Mouse (Mus musculus): ENCODE data around the gene Acvrl1.

- TF ChIP-seq CTCF (IDR thresholded peaks at IDR 0.05; ENCODE audit: control insufficient read depth, insufficient read depth, insufficient replicate concordance, low read depth, low read length): no peak
- TF ChIP-seq POLR2A (IDR thresholded peaks at IDR 0.05; ENCODE audit: control insufficient read depth, low read depth, low read length): no peak
Measured at GRCm38 (mm10) chr15:101080031-101080520, 48.2 kb upstream of the Acvrl1 start.

Measured in testis, adult 2 months (tissue).